ENCODE assay signal across 8 mouse cellular contexts in the genomic region with DNA sequence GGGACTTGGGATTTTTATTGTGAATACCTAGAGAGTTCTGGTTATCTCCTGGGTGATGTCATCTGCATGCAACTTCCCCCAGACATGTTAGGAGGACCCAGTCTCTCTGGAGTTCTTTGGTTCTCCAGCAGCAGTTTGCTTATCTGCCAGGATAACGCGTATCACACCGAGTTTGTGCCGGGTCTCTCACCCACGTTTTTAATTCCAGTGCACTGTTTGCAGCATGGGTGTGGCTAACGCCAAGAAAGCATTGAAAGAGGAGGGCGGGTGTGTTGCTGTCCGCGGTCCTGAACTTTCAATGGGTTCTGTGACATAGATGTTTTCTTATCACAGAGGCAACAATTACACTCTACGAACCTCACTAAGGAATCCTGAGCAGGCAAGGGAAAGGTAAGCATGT. TPM values are rescaled to one million over a fixed set of nuclear protein-coding genes. Genes with fewer than 3 reads are reported as not detected.
DNase-seq lines count a peak whose midpoint lies in the region; ATAC-seq lines count a peak whose summit lies in the region.

No protein-coding gene starts in this region.

- no peaks in the 10 kb centered on the region for H3K9me3 ChIP-seq in midbrain, embryonic 11.5 days (ENCODE audit: control insufficient read depth, low read length)
- no peaks in the 10 kb centered on the region for H3K9me3 ChIP-seq in midbrain, embryonic 15.5 days

- H3K4me1 ChIP-seq in midbrain, embryonic 11.5 days (ENCODE audit: control insufficient read depth, insufficient read depth, low read length) = no peaks in the 10 kb centered on the region
- H3K4me1 ChIP-seq in midbrain, embryonic 15.5 days = no peaks in the 10 kb centered on the region

- H3K4me3 ChIP-seq in midbrain, embryonic 11.5 days (ENCODE audit: low read depth, low read length) = no peak overlapping the region
- no peak overlapping the region for H3K4me3 ChIP-seq in midbrain, embryonic 15.5 days

- peak; percentile 93 for DNase-seq in midbrain, embryonic 11.5 days (ENCODE audit: low spot score, missing footprints)
- DNase-seq in adrenal gland, postnatal 10 days = peak; percentile 82
- peak; percentile 69 for DNase-seq in urinary bladder, postnatal 14 days (ENCODE audit: low spot score)
- DNase-seq in layer of hippocampus, postnatal 14 days (ENCODE audit: low spot score in 2 of 2) = no peak
- no peak for DNase-seq in MN1 (ENCODE audit: low spot score)

- H3K27me3 ChIP-seq in midbrain, embryonic 11.5 days (ENCODE audit: control insufficient read depth, insufficient read depth, low read length) = no peaks in the 10 kb centered on the region
- no peaks in the 10 kb centered on the region for H3K27me3 ChIP-seq in midbrain, embryonic 15.5 days (replicated peaks)

- H3K27ac ChIP-seq in midbrain, embryonic 11.5 days (ENCODE audit: low read depth, low read length) = no peak overlapping the region
- no peak overlapping the region for H3K27ac ChIP-seq in midbrain, embryonic 15.5 days

- H3K36me3 ChIP-seq in midbrain, embryonic 11.5 days (ENCODE audit: control insufficient read depth, insufficient read depth, low read length) = no peaks in the 10 kb centered on the region
- no peaks in the 10 kb centered on the region for H3K36me3 ChIP-seq in midbrain, embryonic 15.5 days (replicated peaks)

- WGBS in midbrain, embryonic 11.5 days = 7% methylated on average over 10 of the region's 10 CpGs
- 4% methylated on average over 10 of the region's 10 CpGs for WGBS in midbrain, embryonic 15.5 days

- H3K4me2 ChIP-seq in midbrain, embryonic 11.5 days = no peak overlapping the region
- no peak overlapping the region for H3K4me2 ChIP-seq in midbrain, embryonic 15.5 days

- ATAC-seq in midbrain, embryonic 11.5 days (ENCODE audit: low FRiP score) = no peak
- ATAC-seq in midbrain, embryonic 15.5 days (replicated peaks) = no peak
- ATAC-seq in hematopoietic stem cell, adult 5-6 weeks (replicated peaks in 1 of 2; ENCODE audit: insufficient read depth in 1 of 2, low FRiP score in 2 of 2, low TSS enrichment in 1 of 2, low read depth in 1 of 2, poor library complexity in 2 of 2, severe bottlenecking in 2 of 2) = peak; percentile 68 to 75
- ATAC-seq in megakaryocyte progenitor cell, adult 5-6 weeks (replicated peaks; ENCODE audit: poor library complexity) = peak; percentile 90

- H3K9ac ChIP-seq in midbrain, embryonic 11.5 days (ENCODE audit: low read length) = no peak overlapping the region
- no peak overlapping the region for H3K9ac ChIP-seq in midbrain, embryonic 15.5 days

RNA-seq across cellular contexts. Expression of gene Rnf38, which starts 26.7 kb away (rescaled TPM):
- polyA plus RNA-seq in midbrain, embryonic 11.5 days (2014; fragmentation: Nextera tagmentation; extraction: Ambion mirVana) = 52.4 and 56.6 TPM in 2 replicates
- polyA plus RNA-seq in midbrain, embryonic 15.5 days (2015; fragmentation: Nextera tagmentation; extraction: Ambion mirVana) = 38.9 and 40.6 TPM in 2 replicates
- total RNA-seq in adrenal gland, postnatal 10 days (2021) = 10 to 100 TPM; 33.0 to 49.2 TPM
- total RNA-seq in hematopoietic stem cell, adult 5-6 weeks (2017) = 57.1 and 59.5 TPM in 2 replicates
- total RNA-seq in megakaryocyte progenitor cell, adult 5-6 weeks (2015) = 117 and 142 TPM in 2 replicates
- 34.8 and 47.5 TPM in 2 replicates for total RNA-seq in megakaryocyte progenitor cell, adult 5-6 weeks (2017)
- total RNA-seq in layer of hippocampus, postnatal 14 days (2021) = 10 to 100 TPM; 58.5 to 63.4 TPM

RNA-seq across cellular contexts. Expression of gene Melk, which starts 40.4 kb away (rescaled TPM):
- polyA plus RNA-seq in midbrain, embryonic 11.5 days (2014; fragmentation: Nextera tagmentation; extraction: Ambion mirVana) = 71.6 and 74.8 TPM in 2 replicates
- 5.5 and 7.3 TPM in 2 replicates for polyA plus RNA-seq in midbrain, embryonic 15.5 days (2015; fragmentation: Nextera tagmentation; extraction: Ambion mirVana)
- 1 to 10 TPM; 6.6 to 6.9 TPM for total RNA-seq in adrenal gland, postnatal 10 days (2021)
- 16.3 and 16.7 TPM in 2 replicates for total RNA-seq in hematopoietic stem cell, adult 5-6 weeks (2017)
- 17.4 and 18.9 TPM in 2 replicates for total RNA-seq in megakaryocyte progenitor cell, adult 5-6 weeks (2015)
- total RNA-seq in megakaryocyte progenitor cell, adult 5-6 weeks (2017) = 22.3 and 25.2 TPM in 2 replicates
- total RNA-seq in layer of hippocampus, postnatal 14 days (2021) = 1 to 10 TPM in 1 of 2 experiments, under 1 TPM in 1; 0.78 to 1.1 TPM

Comparison
In these comparisons a context has a peak if more than half of its experiments do, and no peak if none do; other contexts are left out.
1. ATAC-seq: peak in hematopoietic stem cell, adult 5-6 weeks (2 of 2) and megakaryocyte progenitor cell, adult 5-6 weeks (single experiment); none in midbrain, embryonic 11.5 days (single experiment) and midbrain, embryonic 15.5 days (single experiment).
2. DNase-seq: peak in midbrain, embryonic 11.5 days (single experiment), adrenal gland, postnatal 10 days (single experiment) and urinary bladder, postnatal 14 days (single experiment); none in layer of hippocampus, postnatal 14 days (0 of 2) and MN1 (single experiment).